Mouse (Mus musculus) myocyte (in vitro differentiated cells): ENCODE results near the gene Magi3.

Experiments
- E2F4 ChIP-seq: IDR thresholded peaks from one replicate; pipeline ENCODE4 v1.6.1; 2011; ENCODE audit warnings: mild to moderate bottlenecking, control low read depth, moderate library complexity; ENCODE audit not compliant: insufficient read depth
- MAX ChIP-seq: IDR thresholded peaks from one replicate; pipeline ENCODE4 v1.6.1; 2011; ENCODE audit warnings: low read depth, mild to moderate bottlenecking, control low read depth
- MYOG ChIP-seq, 3 experiments: IDR thresholded peaks; one replicate each; pipeline ENCODE4 v1.6.1; 2011; ENCODE audit warnings: control low read depth in 2 of 3, low read depth in 2 of 3, mild to moderate bottlenecking in 2 of 3; ENCODE audit not compliant: insufficient read length in 2 of 3, control insufficient read depth in 1 of 3, insufficient read depth in 1 of 3
- POLR2A ChIP-seq: IDR thresholded peaks from one replicate; pipeline ENCODE4 v1.6.1; 2011; ENCODE audit warnings: low read depth, mild to moderate bottlenecking, control low read depth, moderate library complexity; ENCODE audit not compliant: insufficient read length
- REST ChIP-seq: IDR thresholded peaks from one replicate; pipeline ENCODE4 v1.6.1; 2011; ENCODE audit warnings: mild to moderate bottlenecking, control low read depth, moderate library complexity; ENCODE audit not compliant: insufficient read depth, insufficient read length
- SRF ChIP-seq: IDR thresholded peaks from one replicate; pipeline ENCODE4 v1.6.1; 2011; ENCODE audit warnings: low read depth; ENCODE audit not compliant: control insufficient read depth, insufficient read length
- TCF12 ChIP-seq: IDR thresholded peaks from one replicate; pipeline ENCODE4 v1.6.1; 2011; ENCODE audit warnings: mild to moderate bottlenecking, control low read depth; ENCODE audit not compliant: poor library complexity, insufficient read depth, severe bottlenecking

DNA sequence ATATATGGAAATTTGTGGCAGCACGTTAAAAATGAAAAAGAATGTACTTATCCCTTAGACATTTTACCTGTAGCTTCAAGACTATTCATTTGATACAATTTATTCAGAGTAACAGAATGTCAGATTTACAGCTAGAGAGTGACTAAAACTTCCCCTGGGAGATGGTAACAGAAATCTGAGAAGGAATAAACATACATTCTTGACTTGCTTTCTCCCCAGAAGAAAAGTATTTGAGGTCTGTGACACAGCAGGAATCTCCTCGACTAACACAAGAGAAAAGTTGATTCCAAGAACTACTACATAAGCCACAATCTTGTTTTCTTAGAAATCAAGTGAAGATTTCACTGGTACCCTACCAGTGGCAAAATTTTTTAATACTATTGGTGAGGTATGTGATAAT lies 70.0 kb downstream of the Magi3 start:
- TF ChIP-seq POLR2A: no peak
- no peak for TF ChIP-seq TCF12
- no peak for TF ChIP-seq REST
- no peak for TF ChIP-seq E2F4
- TF ChIP-seq MYOG (IDR thresholded peaks at IDR 0.05; ENCODE audit: control insufficient read depth in 1 of 3, insufficient read depth in 1 of 3, insufficient read length in 2 of 3, low read depth in 2 of 3): no peak
- TF ChIP-seq SRF: no peak
- TF ChIP-seq MAX: no peak
